Comparison of ENCODE assay signal across 8 mouse cellular contexts in the genomic region with DNA sequence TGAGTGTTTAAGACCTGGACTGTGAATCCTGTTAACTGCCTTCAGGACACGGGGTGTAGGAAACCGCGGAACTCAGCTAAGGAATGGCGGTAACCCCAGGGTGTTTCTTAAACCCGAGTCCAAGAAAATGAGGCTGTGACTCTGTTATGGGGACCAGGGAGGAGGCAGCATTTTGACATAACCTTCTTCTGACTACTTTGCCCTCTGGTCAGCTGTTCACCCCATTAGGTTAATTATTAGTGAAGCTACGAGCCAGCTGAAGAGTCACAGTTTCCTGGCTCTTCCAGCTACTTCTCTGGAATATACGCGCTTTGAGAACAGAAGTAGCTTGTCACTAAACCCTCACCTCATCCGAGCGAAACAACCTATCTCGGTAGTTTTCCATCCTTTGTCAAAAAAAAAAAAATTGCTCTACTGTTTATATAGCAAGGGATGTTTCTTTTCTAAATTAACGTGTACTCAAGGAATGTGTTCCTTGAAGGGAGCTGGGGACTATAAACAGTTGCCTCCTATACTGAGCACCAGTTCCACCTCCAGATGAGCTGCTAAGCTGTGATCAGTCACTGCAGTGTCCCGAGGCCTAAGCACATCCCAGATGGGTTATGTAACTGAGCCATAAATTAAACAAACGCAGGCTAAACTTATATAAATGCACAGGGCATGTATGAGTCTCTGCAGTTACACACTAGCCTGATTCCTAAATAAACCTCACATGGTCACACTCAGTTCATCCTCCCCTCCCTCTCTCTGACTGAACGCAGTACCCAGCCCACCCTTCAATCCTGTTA. TPM values are rescaled to one million over a fixed set of nuclear protein-coding genes. Genes with fewer than 3 reads are reported as not detected.
DNase-seq lines count a peak whose midpoint lies in the region; ATAC-seq and TF ChIP-seq lines count a peak whose summit lies in the region.

No protein-coding gene starts in this region.

- H3K4me3 ChIP-seq in heart, embryonic 10.5 days: peak overlapping the region; percentile 37; the same call in 1 of the 2 replicates
- H3K4me3 ChIP-seq in cortical plate, adult 2 months (ENCODE audit: insufficient read depth, low read length): peak overlapping the region; percentile 21; the same call in 1 of the 2 replicates
- peak overlapping the region; percentile 31 for H3K4me3 ChIP-seq in intestine, embryonic 16.5 days (ENCODE audit: low read length)
- H3K4me3 ChIP-seq in liver, embryonic 15.5 days (replicated peaks): no peak overlapping the region; the same call in 1 of the 2 replicates

- H3K9me3 ChIP-seq in heart, embryonic 10.5 days: no peaks in the 10 kb centered on the region
- H3K9me3 ChIP-seq in intestine, embryonic 16.5 days (ENCODE audit: control insufficient read depth, low read length): no peaks in the 10 kb centered on the region
- no peaks in the 10 kb centered on the region for H3K9me3 ChIP-seq in liver, embryonic 15.5 days (replicated peaks)

- no peak overlapping the region for H3K27ac ChIP-seq in heart, embryonic 10.5 days
- H3K27ac ChIP-seq in cortical plate, adult 2 months (ENCODE audit: insufficient read depth, low read length): peak overlapping the region; percentile 87
- peak overlapping the region; percentile 76 for H3K27ac ChIP-seq in intestine, embryonic 16.5 days (ENCODE audit: low read length)
- peak overlapping the region; percentile 76 for H3K27ac ChIP-seq in liver, embryonic 15.5 days (replicated peaks)

- TF ChIP-seq CTCF in cortical plate, adult 2 months (IDR thresholded peaks at IDR 0.05; ENCODE audit: extremely low read depth, insufficient read depth, low read length): no peak

- no peak for TF ChIP-seq POLR2A in cortical plate, adult 2 months (IDR thresholded peaks at IDR 0.05; ENCODE audit: extremely low read depth, insufficient read depth, low read length)

- H3K4me1 ChIP-seq in heart, embryonic 10.5 days: peaks cover 46% of the 10 kb centered on the region
- peaks cover 6% of the 10 kb centered on the region for H3K4me1 ChIP-seq in cortical plate, adult 2 months (ENCODE audit: control insufficient read depth, insufficient read depth, low read length)
- H3K4me1 ChIP-seq in intestine, embryonic 16.5 days (ENCODE audit: control insufficient read depth, insufficient read depth, low read length): peaks cover 30% of the 10 kb centered on the region
- H3K4me1 ChIP-seq in liver, embryonic 15.5 days (replicated peaks): peaks cover 17% of the 10 kb centered on the region; the same call in 1 of the 2 replicates

- peak overlapping the region; percentile 43 for H3K9ac ChIP-seq in intestine, embryonic 16.5 days (ENCODE audit: low read depth, low read length)
- no peak overlapping the region for H3K9ac ChIP-seq in liver, embryonic 15.5 days

- no peaks in the 10 kb centered on the region for H3K36me3 ChIP-seq in heart, embryonic 10.5 days
- no peaks in the 10 kb centered on the region for H3K36me3 ChIP-seq in intestine, embryonic 16.5 days (ENCODE audit: control insufficient read depth, insufficient read depth, low read length)
- H3K36me3 ChIP-seq in liver, embryonic 15.5 days (replicated peaks): no peaks in the 10 kb centered on the region

- ATAC-seq in intestine, embryonic 16.5 days: peak; percentile 66
- ATAC-seq in liver, embryonic 15.5 days (ENCODE audit: insufficient read depth): peak; percentile 60; the same call in 1 of the 2 replicates
- ATAC-seq in activated CD4-positive, CD25-positive, alpha-beta regulatory T cell, adult 4 months: no peak

- H3K27me3 ChIP-seq in heart, embryonic 10.5 days (ENCODE audit: insufficient read depth, poor library complexity, severe bottlenecking): 0 out of 2 replicates have a peak, but pooled peaks cover 4% of the 10 kb centered on the region
- H3K27me3 ChIP-seq in intestine, embryonic 16.5 days (replicated peaks; ENCODE audit: control insufficient read depth, insufficient read depth, low read length): no peaks in the 10 kb centered on the region
- no peaks in the 10 kb centered on the region for H3K27me3 ChIP-seq in liver, embryonic 15.5 days

- peak overlapping the region; percentile 55 for H3K4me2 ChIP-seq in intestine, embryonic 16.5 days (ENCODE audit: low read depth, low read length)
- peak overlapping the region; percentile 40 for H3K4me2 ChIP-seq in liver, embryonic 15.5 days

- no peak for DNase-seq in heart, embryonic 10.5 days (ENCODE audit: low spot score)
- no peak for DNase-seq in heart, adult 8-10 months (ENCODE audit: low spot score)
- DNase-seq in spleen, adult 18-20 months: no peak
- DNase-seq in layer of hippocampus, postnatal 25 days (ENCODE audit: extremely low spot score in 1 of 2, low spot score in 1 of 2): no peak

- WGBS in heart, embryonic 10.5 days: 66% methylated on average over 15 of the region's 15 CpGs
- 14% methylated on average over 15 of the region's 15 CpGs for WGBS in intestine, embryonic 16.5 days
- 54% methylated on average over 15 of the region's 15 CpGs for whole genome bisulfite sequencing in liver, embryonic 15.5 days (ENCODE audit: insufficient replicate concordance)

RNA-seq across cellular contexts. Expression of a gene that starts 39.4 kb away (rescaled TPM):
- 41.9 and 60.6 TPM in 2 replicates for polyA plus RNA-seq in heart, embryonic 10.5 days (2016; fragmentation: Nextera tagmentation; extraction: Ambion mirVana)
- total RNA-seq in heart, adult 8-10 months (2022): 100 to 1,000 TPM; 450 to 472 (median 462) TPM
- 50.0 and 50.5 TPM in 2 replicates for polyA plus RNA-seq in cortical plate, adult 2 months (2012; rRNA removed)
- 29.2 and 32.0 TPM in 2 replicates for polyA plus RNA-seq in intestine, embryonic 16.5 days (2015; fragmentation: Nextera tagmentation; extraction: Ambion mirVana)
- polyA plus RNA-seq in liver, embryonic 15.5 days (2015; fragmentation: Nextera tagmentation; extraction: Ambion mirVana): 9.5 and 11.3 TPM in 2 replicates
- 10 to 100 TPM; 66.9 to 79.0 TPM for total RNA-seq in layer of hippocampus, postnatal 25 days (2021)
- polyA plus RNA-seq in activated CD4-positive, CD25-positive, alpha-beta regulatory T cell, adult 4 months (2017; shearing (Covaris generic)): 100 to 1,000 TPM; 268 to 273 TPM
